Mouse (Mus musculus) induced T-regulatory cell, adult 2 months (primary cell): Measurements from ENCODE around the gene P2rx4.

Source experiments
- DNase-seq: peaks from one replicate; pipeline ENCODE4 v3.0.0-alpha.2; 2012; ENCODE audit warnings: low read depth

Gene P2rx4

DNA sequence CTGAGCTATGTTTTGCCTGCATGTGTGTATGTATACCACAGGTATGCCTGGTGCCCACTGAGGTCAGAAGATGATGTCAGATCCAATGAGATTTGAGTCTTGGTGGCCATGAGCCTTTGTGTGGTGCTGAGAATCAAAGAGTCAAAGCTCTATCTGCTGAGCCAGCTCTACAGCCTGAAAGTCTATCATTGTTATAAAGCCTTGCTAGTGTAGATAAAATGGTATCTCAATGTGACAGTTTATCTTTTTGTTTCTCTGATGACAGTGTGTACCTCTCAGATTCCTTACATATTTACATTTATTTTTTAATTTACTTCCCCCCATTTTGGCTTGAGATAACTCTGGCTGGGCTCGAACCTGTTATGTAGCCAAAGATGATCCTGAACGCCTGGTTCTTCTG, 3.8 kb upstream of the P2rx4 start:
- DNase-seq, result no peak

GRCm38 (mm10) chr5:122704571-122704970, 2.8 kb upstream of the P2rx4 start:
- DNase-seq, result no peak

DNA sequence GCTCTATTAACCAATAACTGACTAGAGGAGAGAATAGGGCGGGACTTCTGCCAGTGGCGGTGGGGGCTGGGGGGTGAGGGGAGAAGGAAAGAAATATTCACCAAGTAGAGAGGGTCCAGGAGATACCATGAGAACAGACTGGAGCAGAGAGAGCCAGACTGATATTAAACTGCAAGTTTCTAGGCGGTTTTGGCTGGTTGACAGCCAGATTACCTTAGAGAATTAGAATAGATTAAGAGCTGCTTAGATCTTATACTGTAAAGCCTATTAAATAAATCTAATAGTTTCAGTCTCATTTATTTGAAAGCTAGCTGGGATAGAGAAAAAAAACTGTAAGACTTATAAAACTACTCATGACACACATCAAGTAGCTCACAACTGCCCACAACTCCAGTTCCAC, 2.2 kb upstream of the P2rx4 start:
- DNase-seq, result no peak

- no peak for DNase-seq
Observed at GRCm38 (mm10) chr5:122706917-122707275, 448 bp upstream of the P2rx4 start.

- no peak for DNase-seq
Observed at GRCm38 (mm10) chr5:122708819-122709218, 1.5 kb downstream of the P2rx4 start.

DNA sequence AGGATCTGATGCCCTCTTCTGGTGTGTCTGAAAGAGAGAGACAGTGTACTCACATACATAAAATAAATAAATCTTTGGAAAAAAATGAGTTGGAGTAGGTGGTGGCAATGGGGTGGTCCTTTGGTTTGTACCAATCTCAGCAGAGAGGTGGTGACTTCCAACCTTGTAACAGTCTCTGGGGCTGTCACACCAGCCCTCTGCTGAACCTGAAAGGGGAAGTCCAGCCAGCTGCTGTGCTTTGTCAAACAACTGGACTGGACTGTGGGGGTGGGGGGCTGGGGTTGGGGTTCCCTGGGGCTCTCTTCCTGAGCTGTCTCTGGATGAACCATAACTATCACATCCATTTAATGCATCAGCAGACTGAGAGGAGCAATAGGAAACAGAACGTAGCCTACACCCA, 8.4 kb downstream of the P2rx4 start:
- DNase-seq, result no peak

- DNase-seq, result peak; percentile 54
Observed at GRCm38 (mm10) chr5:122716793-122717192, 9.4 kb downstream of the P2rx4 start.

DNA sequence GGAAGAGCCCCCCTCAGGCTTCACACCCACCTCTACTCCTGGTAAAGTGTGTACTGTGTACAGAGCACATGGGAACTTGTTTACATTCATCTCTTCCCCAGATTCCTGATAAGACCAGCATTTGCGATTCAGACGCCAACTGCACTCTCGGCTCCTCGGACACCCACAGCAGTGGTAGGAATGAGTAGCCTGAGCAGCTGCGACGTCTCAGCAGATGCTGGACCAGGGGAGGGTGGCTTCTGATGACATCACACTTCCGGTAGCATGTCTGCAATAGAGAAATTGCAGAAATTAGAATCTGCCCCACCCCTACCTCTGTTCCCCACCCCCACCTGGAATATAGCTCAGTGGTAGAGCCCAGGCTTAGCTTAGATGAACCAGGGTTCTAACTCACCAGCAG, 11.1 kb downstream of the P2rx4 start:
- peak; percentile 67 for DNase-seq

GRCm38 (mm10) chr5:122719168-122719567, 11.8 kb downstream of the P2rx4 start:
- peak; percentile 85 for DNase-seq

GRCm38 (mm10) chr5:122725453-122725852, 18.1 kb downstream of the P2rx4 start:
- DNase-seq, result no peak

DNA sequence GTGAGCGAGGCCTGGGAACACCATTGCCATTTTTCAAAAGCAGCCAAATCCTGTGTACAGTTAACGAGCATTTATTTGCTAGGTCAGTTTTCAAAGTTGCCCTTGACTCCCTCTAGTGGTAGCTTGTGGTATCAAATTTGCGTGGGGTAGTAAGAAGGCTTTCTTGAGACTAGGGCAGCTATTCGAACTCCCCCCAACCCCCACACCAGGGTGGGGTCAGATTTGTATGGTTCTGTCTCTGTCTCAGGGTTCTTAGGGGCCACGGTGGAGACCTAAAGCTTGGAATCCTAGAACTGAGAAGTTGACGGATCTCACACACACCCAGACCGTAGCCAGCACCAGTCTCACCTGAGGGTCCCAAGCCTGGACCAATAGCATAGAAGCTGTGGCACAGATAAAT, 18.7 kb downstream of the P2rx4 start:
- peak; percentile 92 for DNase-seq

GRCm38 (mm10) chr5:122726595-122726994, 19.3 kb downstream of the P2rx4 start:
- DNase-seq, result no peak

DNA sequence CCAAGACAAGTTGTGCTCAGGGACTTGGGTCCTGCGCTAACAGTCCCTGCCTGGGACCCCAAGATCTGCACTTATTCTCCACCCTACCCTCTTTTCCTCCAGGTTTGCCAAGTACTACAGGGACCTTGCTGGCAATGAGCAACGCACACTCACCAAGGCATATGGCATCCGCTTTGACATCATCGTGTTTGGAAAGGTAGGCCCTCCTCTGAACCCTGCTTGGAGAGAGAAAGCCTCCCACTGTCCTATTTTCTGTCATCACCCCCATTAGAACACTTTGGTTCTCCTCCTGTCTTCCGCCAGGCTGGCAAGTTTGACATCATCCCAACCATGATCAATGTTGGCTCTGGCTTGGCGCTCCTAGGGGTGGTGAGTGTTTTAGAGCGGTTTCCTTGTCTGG, 19.8 kb downstream of the P2rx4 start:
- DNase-seq, result no peak

GRCm38 (mm10) chr5:122730776-122731175, 23.4 kb downstream of the P2rx4 start:
- DNase-seq, result no peak

GRCm38 (mm10) chr5:122731321-122731720, 24.0 kb downstream of the P2rx4 start:
- peak; percentile 86 for DNase-seq

DNA sequence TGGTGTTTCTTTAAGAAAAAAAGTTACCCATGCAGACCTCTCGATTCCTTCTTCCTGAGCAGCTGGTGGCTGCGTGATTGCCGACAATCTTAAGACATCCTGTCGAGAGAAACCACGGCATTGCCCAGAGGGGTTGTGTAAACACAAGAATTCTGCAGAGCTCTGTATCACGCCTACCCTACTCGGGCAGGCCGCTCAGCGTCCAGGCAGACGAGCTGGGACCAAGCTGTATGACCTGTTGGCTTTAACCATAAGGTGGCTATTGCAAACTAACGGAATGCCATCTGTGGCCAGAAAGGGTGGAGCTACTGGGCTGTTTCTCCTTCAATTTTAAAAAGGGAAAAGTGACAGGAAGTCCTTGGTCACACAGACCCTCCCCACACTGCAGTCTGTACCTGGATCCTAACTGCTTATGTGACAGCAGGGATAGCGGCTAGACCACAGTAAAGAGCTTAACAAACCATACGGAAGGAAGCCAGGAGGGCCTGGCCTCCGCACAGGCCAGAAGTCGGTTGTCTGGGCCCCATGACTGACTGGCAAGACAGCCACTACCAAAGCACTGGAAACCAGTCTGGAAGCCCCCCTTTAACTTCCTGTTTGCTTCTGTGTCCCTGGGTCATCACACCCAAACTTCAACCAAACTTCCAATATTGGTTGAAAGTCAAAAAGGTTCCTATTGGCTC, 24.8 kb downstream of the P2rx4 start:
- DNase-seq, result peak; percentile 71

DNA sequence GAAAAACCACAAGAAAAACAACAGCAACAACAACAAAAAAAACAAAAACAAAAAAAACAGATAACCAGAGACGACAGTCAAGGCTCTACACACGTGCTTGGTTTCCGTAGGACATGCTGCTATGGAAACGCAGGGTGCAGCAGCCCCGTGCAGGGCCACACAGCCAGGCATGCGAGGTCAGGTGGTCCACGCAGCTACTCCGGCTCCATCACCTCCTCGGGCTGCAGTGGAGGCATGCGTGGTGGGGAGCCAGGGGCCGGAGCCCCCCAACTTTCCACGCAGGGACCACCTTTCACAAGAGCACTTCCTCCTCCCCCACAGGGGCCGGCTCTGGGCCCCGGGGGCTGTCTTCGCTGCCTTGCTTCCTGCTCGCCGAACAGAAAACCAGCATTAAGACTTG, 26.5 kb downstream of the P2rx4 start:
- DNase-seq, result peak; percentile 59

DNA sequence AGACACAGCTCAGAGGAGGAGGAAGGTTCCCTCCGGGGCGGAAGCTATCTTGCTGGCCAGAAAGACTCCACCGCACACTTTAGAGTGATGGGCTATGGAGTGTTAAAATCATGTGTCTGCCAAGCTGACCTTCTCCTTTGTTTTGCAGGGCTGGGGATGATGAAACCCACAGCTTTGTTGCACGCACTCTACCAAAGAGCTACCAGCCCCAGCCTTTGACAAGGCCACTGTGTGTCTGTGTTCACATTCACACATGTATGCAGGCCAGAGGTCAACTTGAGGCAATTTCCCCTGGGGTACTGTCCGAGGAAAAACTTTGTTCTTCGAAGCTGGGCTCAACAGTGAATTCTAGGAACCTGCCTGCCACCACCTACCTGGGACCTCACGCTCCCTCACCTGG, 28.5 kb downstream of the P2rx4 start:
- DNase-seq, result no peak

DNA sequence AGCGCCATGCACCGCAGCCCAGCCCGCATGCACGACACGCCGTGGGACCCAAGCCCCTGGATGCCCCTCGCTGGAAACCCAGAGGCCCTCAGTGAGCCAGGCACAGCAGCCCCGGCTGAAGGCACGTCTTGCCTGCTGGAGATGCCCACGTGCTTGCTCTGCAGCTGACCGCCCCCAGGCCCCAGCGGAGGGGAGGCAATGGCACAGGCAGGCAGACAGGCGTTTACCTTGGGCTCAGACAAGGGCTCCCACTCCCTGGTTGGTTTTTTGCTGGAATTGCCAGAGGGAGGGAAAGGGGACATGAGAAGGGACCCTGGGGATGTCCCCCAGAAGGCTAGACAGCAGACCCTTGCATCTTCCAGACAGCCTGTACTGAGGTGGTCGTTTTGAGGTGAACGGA, 29.4 kb downstream of the P2rx4 start:
- DNase-seq, result no peak

GRCm38 (mm10) chr5:122743880-122744422, 36.6 kb downstream of the P2rx4 start:
- no peak for DNase-seq

DNA sequence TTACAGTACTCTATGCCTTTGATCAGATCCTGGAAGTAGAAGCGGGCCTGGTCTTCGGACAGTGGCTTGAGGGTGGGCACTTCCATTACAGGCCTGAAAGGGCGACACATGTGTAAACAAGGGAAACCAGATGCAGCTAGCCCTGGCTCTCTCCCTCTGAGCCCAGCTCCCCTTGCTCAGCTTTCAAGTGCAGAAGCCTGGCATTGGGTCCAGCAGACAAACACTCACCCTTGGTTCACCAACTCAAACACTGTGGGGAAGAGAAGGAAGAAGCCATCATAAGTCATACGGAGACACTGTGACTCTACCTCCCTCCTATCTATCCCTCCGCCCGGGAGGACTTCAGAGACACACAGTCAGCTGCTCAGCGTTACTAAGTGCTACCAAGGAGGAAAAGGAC, 40.6 kb downstream of the P2rx4 start:
- no peak for DNase-seq

- no peak for DNase-seq
Observed at GRCm38 (mm10) chr5:122754477-122754876, 47.1 kb downstream of the P2rx4 start.

DNA sequence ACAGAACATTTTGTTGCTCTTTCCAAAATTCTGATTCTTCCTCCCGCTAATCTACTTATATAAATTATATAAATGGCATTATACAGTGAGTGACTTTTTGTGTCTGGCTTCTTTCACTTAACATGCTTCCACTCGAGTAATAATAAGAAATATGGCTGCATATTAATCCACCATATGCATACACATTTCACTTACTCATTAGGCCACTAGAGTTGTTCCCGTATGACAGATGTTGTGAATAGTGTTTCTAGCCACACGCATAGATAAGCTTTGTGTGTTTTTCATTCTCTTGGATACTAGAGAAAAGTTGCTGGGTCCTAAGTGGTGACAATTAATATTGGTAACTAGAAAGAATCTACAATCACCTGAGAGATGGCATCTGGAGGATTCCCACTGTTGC, 48.3 kb downstream of the P2rx4 start:
- no peak for DNase-seq

DNA sequence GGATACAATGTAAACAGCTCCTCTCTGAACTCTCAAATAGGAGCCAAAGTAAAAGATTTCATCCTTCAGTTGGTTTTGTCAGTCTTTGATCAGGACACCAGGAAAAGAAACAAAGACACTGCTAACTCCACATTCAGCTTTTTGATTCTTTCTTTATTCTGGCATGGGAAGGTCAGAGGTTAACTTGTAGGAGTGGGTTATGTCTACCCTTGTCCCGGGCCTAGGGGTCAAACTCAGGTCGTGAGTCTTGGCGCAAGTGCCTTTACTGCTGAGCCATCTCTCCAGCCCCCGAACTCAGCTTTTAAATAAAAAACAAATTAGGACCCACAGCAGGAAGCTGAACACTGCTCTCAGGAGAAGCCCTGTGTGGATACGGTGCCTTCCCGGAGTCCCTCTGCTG, 48.8 kb downstream of the P2rx4 start:
- DNase-seq, result no peak
